Mouse (Mus musculus): ENCODE measurements around the gene 1700057G04Rik.

GRCm38 (mm10) chr9:92269829-92270404, 39.3 kb upstream of the 1700057G04Rik start:
- no peak for TF ChIP-seq CTCF (IDR thresholded peaks at IDR 0.05; ENCODE audit: low read depth, low read length)
- no peak for TF ChIP-seq POLR2A (IDR thresholded peaks at IDR 0.05; ENCODE audit: extremely low read depth, insufficient read depth, low read length)

All from liver, adult 2 months (tissue).